In genomic region chr3:95664940-95665352, GRCm38 (mm10) we compare ENCODE assay signal across 9 mouse cellular contexts. TPM values are rescaled to one million over a fixed set of nuclear protein-coding genes. Genes with fewer than 3 reads are reported as not detected.
DNase-seq lines count a peak whose midpoint lies in the region; ATAC-seq and TF ChIP-seq lines count a peak whose summit lies in the region.
"Had no signal": no experiment of that assay in that cellular context is flagged by ENCODE, and none has a peak within 500 bp of the region (broad histone marks: within the 10 kb centered on the region; RNA-seq: fewer than 3 reads in every experiment).

No protein-coding gene starts in this region.

- no peak overlapping the region for H3K4me2 ChIP-seq in lung, embryonic 15.5 days
- H3K4me2 ChIP-seq in heart, embryonic 16.5 days (ENCODE audit: low read depth, low read length), result no peak overlapping the region

- TF ChIP-seq CTCF in small intestine, adult 2 months (IDR thresholded peaks at IDR 0.05; ENCODE audit: extremely low read depth, insufficient read length, insufficient replicate concordance, low read depth, low read length), result no peak

- ATAC-seq in CD4-positive, CD25-positive, alpha-beta regulatory T cell, adult 4 months, result no peak
- no peak for ATAC-seq in lung, embryonic 15.5 days (ENCODE audit: borderline replicate concordance, extremely low read depth, low FRiP score, low TSS enrichment)
- ATAC-seq in heart, embryonic 16.5 days (replicated peaks; ENCODE audit: extremely low read depth, insufficient read depth, low FRiP score), result no peak

- H3K9ac ChIP-seq in lung, embryonic 15.5 days, result no peak overlapping the region
- no peak overlapping the region for H3K9ac ChIP-seq in heart, embryonic 16.5 days (ENCODE audit: low read length)

- no peaks in the 10 kb centered on the region for H3K9me3 ChIP-seq in lung, embryonic 15.5 days
- H3K9me3 ChIP-seq in heart, embryonic 16.5 days (replicated peaks; ENCODE audit: control insufficient read depth, low read length), result no peaks in the 10 kb centered on the region

- no peak for TF ChIP-seq POLR2A in small intestine, adult 2 months (IDR thresholded peaks at IDR 0.05; ENCODE audit: low read depth, low read length)

- no peak overlapping the region for H3K4me3 ChIP-seq in lung, embryonic 15.5 days
- H3K4me3 ChIP-seq in heart, embryonic 16.5 days (ENCODE audit: low read length), result no peak overlapping the region
- no peak overlapping the region for H3K4me3 ChIP-seq in small intestine, adult 2 months (ENCODE audit: low read depth, low read length)

- WGBS in lung, embryonic 15.5 days, result 84% methylated on average over 4 of the region's 4 CpGs
- 82% methylated on average over 4 of the region's 4 CpGs for WGBS in heart, embryonic 16.5 days
- WGBS in small intestine, adult 2 months, result 86% methylated on average over 4 of the region's 4 CpGs

- peaks cover 39% of the 10 kb centered on the region for H3K36me3 ChIP-seq in lung, embryonic 15.5 days
- peaks cover 32% of the 10 kb centered on the region for H3K36me3 ChIP-seq in heart, embryonic 16.5 days (ENCODE audit: control insufficient read depth, insufficient read depth)
- peaks cover 46% of the 10 kb centered on the region for H3K36me3 ChIP-seq in small intestine, adult 2 months (ENCODE audit: control insufficient read depth, insufficient read depth, low read length)

- peak overlapping the region; percentile 94 for H3K27ac ChIP-seq in lung, embryonic 15.5 days
- peak overlapping the region; percentile 95 for H3K27ac ChIP-seq in heart, embryonic 16.5 days (ENCODE audit: low read length)
- H3K27ac ChIP-seq in small intestine, adult 2 months (ENCODE audit: insufficient read depth, low read depth, low read length), result peak overlapping the region; percentile 81

- intact Hi-C loops in left cerebral cortex, postnatal 36 days (cut with DNase I), result no loop called here

- H3K27me3 ChIP-seq in lung, embryonic 15.5 days, result no peaks in the 10 kb centered on the region
- H3K27me3 ChIP-seq in heart, embryonic 16.5 days (ENCODE audit: control insufficient read depth, insufficient read depth, low read length), result no peaks in the 10 kb centered on the region
- no peaks in the 10 kb centered on the region for H3K27me3 ChIP-seq in small intestine, adult 2 months (ENCODE audit: control insufficient read depth, insufficient read depth, low read length)

- DNase-seq in CD4-positive, CD25-positive, alpha-beta regulatory T cell, adult 2 months (ENCODE audit: low read depth, low spot score), result peak; percentile 48
- DNase-seq in lung, adult 18-20 months, result no peak
- no peak for DNase-seq in cerebellum, postnatal 14 days
- no peak for DNase-seq in left cerebral cortex, postnatal 36 days (ENCODE audit: low spot score in 2 of 2)
- DNase-seq: cerebellum, adult 18-20 months had no signal

- peaks cover 76% of the 10 kb centered on the region for H3K4me1 ChIP-seq in lung, embryonic 15.5 days
- peaks cover 73% of the 10 kb centered on the region for H3K4me1 ChIP-seq in heart, embryonic 16.5 days (ENCODE audit: control insufficient read depth, insufficient read depth, low read length)
- H3K4me1 ChIP-seq in small intestine, adult 2 months (ENCODE audit: control insufficient read depth, insufficient read depth, insufficient read length, low read length), result peaks cover 43% of the 10 kb centered on the region

RNA-seq across cellular contexts. Expression of gene Mcl1, which starts 6.4 kb away (rescaled TPM):
- polyA plus RNA-seq in CD4-positive, CD25-positive, alpha-beta regulatory T cell, adult 4 months (2017; shearing (Covaris generic)), result 10 to 100 TPM; 61.0 to 96.6 TPM
- 64.5 and 65.2 TPM in 2 replicates for polyA plus RNA-seq in lung, embryonic 15.5 days (2015; fragmentation: Nextera tagmentation; extraction: Ambion mirVana)
- 31.9 and 38.3 TPM in 2 replicates for polyA plus RNA-seq in heart, embryonic 16.5 days (2015; fragmentation: Nextera tagmentation; extraction: Ambion mirVana)
- 119 and 327 TPM in 2 replicates for polyA plus RNA-seq in small intestine, adult 2 months (2012; rRNA removed)
- total RNA-seq in left cerebral cortex, postnatal 36 days (2021), result 10 to 100 TPM; 49.9 to 56.5 TPM

RNA-seq across cellular contexts. Expression of gene Adamtsl4, which starts 22.8 kb away (rescaled TPM):
- 1 to 10 TPM; 2.3 to 5.2 TPM for polyA plus RNA-seq in CD4-positive, CD25-positive, alpha-beta regulatory T cell, adult 4 months (2017; shearing (Covaris generic))
- 3.1 and 5.7 TPM in 2 replicates for polyA plus RNA-seq in lung, embryonic 15.5 days (2015; fragmentation: Nextera tagmentation; extraction: Ambion mirVana)
- 8.5 and 13.7 TPM in 2 replicates for polyA plus RNA-seq in heart, embryonic 16.5 days (2015; fragmentation: Nextera tagmentation; extraction: Ambion mirVana)
- 6.4 and 8.2 TPM in 2 replicates for polyA plus RNA-seq in small intestine, adult 2 months (2012; rRNA removed)
- total RNA-seq in left cerebral cortex, postnatal 36 days (2021), result 1 to 10 TPM; 4.2 to 4.9 TPM

RNA-seq across cellular contexts. Expression of gene Ensa, which starts 40.2 kb away (rescaled TPM):
- 10 to 100 TPM; 81.6 to 97.8 TPM for polyA plus RNA-seq in CD4-positive, CD25-positive, alpha-beta regulatory T cell, adult 4 months (2017; shearing (Covaris generic))
- polyA plus RNA-seq in lung, embryonic 15.5 days (2015; fragmentation: Nextera tagmentation; extraction: Ambion mirVana), result 65.3 and 69.2 TPM in 2 replicates
- polyA plus RNA-seq in heart, embryonic 16.5 days (2015; fragmentation: Nextera tagmentation; extraction: Ambion mirVana), result 51.1 and 53.0 TPM in 2 replicates
- polyA plus RNA-seq in small intestine, adult 2 months (2012; rRNA removed), result 5.2 and 10.1 TPM in 2 replicates
- 100 to 1,000 TPM; 361 to 394 TPM for total RNA-seq in left cerebral cortex, postnatal 36 days (2021)
